Mouse (Mus musculus) Muller cell, postnatal 12 days (primary cell): ENCODE measurements around the gene Wrb.
"Not testable (repeated sequence)": the region's sequence is repeated elsewhere in the genome, so short reads cannot be mapped to it uniquely, and the experiment has no call there.

ENCODE experiments used
- DNase-seq: peaks from one replicate; pipeline ENCODE4 v3.0.0-alpha.2; 2015; ENCODE audit errors: inconsistent ontology term

The Wrb gene

DNA sequence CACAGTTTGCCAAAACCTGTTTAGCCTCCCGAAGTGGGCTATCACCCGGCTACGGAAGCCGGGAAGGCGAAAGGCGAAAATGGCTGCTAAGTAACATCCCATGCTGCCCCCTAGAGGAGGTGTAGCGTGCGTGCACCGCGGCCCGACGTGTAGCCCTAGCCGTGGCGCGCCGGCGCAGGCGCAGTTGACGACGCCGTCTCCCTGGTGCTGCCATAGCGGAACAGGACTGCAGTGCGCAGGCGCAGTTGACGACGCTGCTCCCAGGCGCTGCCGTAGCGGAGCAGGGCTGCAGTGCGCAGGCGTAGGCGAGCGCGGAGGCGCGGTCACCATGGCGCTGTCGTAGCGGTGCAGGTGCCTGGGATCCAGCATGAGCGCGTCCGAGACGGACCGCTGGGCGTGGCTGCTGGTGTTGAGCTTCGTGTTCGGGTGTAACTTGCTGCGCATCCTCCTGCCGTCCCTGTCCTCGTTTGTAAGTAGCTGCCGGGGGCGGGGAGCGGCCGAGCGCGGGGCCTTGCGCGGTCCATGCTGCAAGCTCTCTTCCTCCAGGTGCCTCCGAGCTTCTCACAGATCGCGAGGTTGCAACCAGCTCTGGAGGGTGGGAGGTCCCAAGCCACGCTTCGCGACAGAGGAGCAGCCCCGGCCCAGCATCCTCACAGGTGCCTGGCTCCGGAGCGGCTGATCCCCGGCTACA lies at the start of gene Wrb:
TSS of gene Wrb (plus strand) at position 298 of the 691 bp plus-strand sequence.
- DNase-seq: peak; percentile 99

DNA sequence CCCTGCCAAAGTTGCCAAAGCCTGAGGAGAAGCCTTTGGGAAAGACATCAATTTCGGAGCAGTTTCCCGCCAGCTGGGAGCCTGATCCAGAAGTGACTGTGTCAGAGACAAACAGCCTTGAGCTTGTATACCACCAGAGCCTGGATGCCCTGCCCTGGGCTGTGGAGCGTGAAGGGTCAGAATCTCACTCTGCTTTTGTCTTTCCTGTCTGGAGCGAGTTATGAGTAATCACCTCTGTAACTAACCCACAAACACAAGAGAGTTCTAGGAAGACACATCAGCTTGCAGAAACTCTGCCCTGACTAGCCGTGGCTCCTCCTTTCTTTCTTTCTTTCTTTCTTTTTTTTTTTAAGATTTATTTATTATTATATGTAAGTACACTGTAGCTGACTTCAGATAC lies 49.2 kb upstream of the Wrb start:
- peak; percentile 51 for DNase-seq

DNA sequence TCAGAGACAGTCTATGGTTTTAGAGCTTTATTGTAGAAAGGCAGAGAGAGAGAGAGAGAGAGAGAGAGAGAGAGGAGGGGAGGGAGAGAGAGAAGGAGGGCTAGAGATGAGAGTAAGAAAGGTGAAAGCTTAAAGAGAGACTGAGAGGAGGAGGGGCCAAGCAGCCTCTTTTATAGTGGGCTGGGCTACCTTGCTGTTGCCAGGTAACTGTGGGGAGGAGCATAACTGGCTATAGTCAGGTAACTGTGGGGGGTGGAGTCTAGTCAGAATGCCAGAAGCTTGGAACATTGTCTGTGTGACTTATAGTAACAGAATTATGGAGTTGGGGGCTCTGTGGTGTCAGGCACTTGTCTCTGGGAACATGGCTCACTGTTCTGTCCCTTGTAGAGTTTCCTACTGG lies 47.4 kb upstream of the Wrb start:
- DNase-seq: not testable (repeated sequence)

DNA sequence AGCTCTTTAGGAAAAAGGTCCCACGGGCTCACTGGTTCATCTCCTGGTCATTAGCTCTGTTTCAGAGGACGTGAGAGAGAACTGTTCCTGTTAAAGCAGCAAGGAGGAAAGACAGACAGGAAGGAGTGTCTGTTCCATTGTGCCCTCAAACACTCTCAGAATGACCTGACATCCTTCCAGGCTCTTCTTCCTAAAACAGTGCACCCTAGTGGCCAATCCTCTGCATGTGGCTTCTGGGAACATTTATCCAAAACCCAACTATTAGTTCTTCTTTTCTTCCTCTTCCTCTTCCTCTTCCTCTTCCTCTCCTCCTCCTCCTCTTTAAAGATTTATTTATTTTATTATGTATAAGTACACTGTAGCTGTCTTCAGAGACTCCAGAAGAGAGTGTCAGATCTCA lies 42.2 kb upstream of the Wrb start:
- DNase-seq: no peak

DNA sequence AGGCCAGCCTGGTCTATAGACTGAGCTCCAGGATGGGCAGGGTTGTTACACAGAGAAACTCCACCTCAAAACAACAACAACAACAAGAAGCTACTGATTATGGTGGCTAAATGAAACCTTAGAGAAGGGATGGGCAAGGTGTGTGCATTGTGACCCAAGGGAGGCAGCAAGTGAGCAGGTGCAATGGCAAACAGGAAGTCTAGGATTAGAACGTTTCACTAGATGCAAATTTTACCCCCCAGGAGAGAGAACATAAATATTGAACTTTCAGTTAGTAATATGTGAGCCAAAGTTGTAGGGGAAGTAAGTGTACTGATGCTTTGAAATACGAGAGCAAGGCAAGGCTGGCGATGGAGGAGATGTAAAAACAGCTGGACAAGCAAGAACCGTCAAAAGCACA lies 35.5 kb upstream of the Wrb start:
- DNase-seq: no peak

DNA sequence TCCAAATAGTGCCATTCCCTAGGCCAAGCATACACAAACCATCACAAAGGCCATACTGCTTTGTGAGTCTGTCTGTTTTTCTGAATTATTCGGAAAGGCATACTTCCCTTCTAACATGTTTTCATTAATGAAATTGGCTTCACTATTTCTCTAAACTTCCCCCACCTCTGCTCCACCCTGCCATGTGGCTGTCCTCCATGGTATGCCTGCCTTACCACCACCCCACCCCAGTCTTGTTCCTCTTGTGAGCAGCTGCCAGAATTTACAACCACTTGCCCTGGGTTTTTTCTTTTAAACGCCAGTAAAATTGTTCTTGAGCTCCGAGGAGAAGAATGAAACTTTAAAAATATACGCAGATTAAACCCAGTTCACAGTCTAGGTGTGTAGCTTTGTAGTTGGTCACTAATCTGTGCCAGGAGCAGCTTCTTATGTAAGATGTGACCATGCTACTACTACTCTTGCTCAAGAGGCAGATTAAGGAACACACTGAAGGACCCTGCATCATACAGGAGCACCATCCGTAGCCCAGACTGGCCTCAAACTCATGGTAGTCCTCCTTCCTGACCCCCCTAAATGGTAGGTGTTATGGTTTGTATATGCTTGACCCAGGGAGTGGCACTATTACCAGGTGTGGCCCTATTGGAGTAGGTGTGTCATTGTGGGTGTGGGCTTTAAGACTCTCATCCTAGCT lies 34.4 kb upstream of the Wrb start:
- no peak for DNase-seq

DNA sequence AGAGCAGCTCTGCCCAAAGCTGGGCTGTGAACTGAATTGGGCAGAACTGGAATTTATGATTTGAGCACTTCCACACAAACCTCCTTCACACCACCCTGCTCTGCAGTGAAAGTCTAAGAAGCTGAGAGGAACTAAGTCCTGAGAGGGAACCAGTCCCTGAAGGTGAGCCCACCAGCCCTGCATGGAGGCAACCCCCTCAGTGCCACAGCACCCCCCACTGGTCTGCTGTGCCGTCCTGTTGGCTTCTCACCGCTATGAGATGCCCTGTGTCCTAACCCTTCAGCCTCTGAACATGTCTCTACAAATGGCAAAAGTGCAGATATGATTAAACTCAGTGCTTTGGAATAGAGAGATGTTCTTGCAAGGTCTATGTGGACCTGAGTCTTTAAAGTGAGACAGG lies 32.4 kb upstream of the Wrb start:
- DNase-seq: no peak

DNA sequence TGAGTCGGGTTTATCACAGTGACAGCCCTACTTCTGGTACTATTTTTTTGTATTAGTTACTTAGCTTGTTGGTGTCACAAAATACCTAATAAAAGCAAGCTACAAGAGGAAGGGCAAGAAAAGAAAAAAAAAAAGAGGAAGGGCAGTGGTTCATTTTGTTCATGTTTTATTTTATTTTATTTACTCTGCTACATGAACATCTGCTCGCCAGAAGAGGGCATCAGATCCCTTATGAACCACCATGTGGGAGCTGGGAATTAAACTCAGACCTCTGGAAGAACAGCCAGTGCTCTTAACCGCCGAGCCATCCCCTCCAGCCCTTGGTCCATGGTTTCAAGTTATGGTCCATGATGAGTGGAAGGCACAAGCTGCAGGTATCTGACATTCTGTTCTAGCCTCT lies 30.5 kb upstream of the Wrb start:
- no peak for DNase-seq

DNA sequence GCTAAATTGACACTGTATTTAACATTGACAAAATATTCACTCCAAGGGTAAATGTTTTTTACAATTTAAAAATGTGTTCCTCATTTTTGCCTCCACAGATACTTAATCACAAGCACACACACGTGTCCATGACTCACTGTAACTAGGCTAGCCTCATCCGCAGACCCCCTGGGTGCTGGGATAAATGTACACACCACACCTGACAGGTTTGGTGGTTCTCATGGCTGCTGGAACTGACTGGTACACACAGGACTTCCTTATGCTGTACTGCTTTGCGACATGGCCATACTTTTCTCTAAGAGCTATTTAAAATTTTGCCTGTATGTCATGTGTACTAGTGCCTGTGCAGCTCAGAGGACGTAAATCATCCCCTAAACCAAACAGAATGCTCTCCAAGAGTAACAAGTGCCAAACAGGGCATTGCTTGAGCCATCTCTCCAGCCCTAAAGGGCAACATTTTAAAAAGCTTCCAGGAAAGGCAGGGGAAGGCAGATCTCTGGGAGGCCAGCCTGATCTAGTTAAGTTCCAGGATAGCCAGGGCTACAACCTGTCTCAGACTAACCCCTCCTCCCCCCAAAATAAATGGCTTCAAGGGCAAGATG lies 25.1 kb upstream of the Wrb start:
- DNase-seq: no peak

DNA sequence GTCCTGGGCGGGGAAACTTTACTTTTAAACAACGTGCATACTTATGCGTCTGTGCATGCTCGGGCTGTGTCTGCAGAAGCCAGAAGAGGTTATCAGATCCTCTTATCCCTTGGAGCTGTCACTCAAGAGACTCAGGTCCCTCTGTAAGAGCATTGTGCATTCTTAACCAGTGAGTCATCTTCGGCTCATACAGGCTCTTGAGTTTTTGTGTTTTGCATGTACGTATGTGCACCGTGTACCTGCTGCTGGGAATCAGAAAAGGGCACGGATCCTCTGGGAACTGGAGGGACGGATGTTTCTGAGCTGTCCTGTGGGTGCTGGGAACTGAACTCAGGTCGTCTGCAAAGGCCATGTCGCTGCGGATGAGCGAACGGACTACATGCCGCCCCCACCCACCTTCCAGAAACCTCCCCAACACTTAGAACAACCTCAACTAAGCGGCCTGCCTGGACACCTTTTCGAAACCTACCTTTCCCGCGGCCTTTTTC lies 18.5 kb upstream of the Wrb start:
- DNase-seq: peak; percentile 64

DNA sequence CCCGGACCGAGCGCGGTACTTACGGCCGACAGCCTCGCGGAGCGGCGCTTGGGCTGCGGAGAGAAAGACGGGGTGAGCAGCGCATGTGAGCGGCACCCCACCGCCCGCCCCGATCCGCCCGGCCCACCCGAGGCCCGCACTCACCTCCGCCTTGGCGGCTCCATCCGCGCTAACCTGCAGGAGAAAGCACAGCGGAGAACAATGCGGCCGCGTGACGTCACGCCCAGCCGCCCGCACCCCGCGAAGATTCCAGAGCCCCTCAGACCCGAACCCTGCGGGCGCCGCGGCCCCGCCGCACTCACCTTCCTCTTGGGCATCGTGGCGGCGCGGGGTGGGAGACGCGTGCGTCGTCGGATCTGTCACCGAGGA lies 17.9 kb upstream of the Wrb start:
- no peak for DNase-seq

DNA sequence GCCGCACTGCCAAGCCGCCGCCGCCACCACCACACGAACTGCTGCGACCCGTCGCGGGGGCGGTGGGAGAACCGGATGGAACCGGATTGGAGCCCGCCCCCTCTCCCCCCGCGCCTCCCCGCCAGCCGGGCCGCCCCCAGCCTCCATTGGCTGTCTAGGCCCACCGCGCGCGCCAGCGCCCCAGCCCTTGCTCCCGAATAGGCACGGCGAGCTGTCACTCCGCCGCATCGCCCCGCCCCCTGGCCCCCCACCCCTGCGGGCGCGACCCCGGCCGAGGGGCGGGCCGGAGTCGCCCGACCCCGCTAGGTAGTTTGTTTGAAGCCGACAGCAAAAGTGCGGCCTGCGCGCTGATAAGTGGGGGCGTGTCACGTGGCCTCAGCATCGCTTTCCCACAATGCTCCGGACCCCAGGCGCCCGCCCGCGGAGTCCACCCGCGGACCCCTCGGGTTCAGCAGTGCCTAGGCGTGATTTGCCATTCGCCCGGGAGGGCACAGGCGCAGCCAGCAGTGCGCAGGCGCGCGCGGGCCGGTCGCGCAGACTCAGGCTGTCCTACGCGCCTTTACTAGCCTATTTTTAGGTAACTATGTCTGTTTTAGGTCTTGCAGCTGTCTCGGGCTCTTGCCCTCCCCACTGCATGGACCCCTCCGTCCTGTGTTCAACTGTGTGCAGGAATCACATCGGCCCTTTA lies 17.4 kb upstream of the Wrb start, which contains the start of gene Hmgn1:
TSS of gene Hmgn1 (minus strand) at position 73 of the 688 bp plus-strand sequence.
- DNase-seq: peak; percentile 99

DNA sequence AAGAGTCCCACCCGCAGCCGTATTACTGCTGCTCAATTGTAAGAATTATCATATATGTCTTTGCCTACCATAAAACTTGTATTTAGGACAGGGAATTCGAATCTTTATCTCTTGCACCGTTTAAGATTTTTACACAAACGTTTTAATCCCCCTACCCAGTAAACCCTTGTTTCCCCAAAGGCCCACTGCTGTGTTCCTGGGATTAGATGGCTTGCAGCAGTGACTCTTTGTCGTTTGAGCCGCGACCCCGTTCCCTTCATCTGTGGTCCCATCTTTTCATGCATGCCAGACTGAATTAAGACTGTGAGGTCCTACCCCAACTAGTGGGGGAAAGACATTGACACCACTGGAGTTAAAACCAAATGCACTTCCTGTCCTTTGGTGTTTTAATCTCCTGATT lies 16.7 kb upstream of the Wrb start:
- DNase-seq: no peak

DNA sequence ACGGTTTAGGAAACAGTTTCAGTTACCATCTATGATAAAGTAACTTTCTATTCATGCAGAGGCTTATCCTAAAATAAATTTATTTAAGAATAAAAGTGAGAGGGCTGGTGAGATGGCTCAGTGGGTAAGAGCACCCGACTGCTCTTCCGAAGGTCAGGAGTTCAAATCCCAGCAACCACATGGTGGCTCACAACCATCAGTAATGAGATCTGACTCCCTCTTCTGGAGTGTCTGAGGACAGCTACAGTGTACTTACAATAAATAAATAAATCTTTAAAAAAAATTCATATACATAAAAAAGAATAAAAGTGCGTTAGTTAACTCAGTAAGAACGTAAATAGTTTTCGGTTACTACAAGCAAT lies 478 bp upstream of the Wrb start:
- DNase-seq: not testable (repeated sequence)

DNA sequence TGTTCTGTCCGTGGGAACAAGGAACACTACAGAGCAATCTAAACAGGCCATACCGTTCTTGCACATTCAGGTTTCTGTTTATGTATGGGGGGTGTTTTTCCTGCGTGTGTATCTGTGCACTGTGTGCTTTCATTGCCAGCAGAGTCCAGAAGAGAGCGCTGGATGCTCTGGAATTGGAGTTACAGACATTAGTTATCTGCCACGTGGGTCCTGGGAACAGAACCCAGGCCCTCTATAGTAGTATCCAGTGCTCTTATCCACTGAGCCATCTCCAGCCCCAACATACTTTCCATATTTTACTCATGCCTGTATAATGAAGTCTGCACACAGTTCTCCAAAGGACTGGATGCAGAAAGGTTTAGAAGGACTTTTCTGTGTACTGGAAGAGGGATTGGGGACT lies 607 bp downstream of the Wrb start:
- DNase-seq: no peak

DNA sequence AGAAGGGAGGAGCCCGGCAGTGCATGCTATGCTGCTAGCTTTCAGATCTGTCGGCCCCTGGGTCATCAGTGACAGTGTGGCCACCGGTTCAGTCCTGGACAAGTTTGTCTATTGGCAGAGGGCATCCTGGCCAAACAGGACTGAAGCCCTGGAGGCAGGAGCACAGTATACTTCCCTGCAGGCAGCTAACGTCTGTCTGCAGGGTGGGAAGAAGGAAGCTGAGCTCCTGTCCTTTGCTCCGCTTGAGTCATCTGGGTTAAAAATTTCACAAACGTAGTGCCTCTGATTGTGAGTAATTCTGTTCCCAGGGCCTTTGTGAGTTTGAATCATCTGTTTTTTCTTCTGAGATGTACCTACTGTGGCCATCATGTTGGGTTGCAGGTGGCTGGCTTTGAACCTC lies 3.6 kb downstream of the Wrb start:
- no peak for DNase-seq

DNA sequence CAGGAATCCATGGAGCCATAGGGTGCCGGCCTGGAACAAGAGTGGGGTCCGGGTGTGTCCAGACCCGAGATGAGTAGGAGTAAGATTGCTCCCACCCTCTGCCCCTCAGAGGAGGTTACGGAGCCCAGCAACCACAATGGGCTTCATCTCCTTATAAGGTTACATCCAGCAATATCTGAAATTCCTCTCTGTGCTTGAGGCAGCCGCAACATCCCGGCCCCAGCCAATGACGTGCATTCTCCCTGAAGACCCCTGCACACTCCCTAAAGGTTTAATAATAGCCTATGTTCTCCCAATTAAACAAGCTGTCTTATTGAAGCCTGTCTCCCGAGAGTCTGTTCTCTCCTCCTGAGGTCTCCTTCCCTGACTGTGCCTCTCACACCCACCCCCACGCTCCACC lies 4.1 kb downstream of the Wrb start:
- DNase-seq: no peak

DNA sequence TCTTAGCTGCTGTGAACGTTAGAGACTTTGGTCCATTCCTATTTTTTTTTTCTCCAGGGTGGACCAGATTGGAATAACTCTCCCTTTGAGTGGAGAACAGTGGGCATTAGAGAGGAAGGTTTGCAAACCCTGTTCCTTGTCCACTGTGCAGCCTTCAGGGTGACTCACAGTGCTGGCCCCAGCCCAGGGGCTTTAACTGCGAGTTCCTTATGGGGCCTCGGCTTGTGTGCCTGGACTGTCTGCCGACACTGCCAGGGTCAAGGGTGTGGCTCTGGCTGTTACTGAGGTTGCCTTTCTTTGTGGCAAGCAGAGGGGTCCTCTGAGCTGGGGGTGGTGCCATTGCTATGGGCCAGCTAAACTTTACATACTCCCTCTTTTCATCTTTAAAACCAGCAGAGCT lies 5.8 kb downstream of the Wrb start:
- peak; percentile 83 for DNase-seq

DNA sequence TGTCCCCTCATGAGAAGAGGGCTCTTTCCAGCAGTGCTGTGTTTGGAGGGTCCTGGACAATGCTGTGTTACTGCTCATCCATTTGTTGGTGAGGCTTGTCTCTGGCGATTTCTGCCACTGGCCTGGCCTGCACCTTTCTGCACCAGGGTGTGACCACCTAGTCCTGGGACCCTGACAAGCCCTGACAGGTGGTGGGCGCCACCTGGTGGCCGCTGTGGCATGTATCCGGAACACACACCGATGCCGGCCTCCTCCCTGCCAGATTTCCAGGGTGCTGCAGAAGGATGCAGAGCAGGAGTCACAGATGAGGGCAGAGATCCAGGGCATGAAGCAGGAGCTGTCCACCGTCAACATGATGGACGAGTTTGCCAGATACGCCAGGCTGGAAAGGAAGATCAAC lies 6.3 kb downstream of the Wrb start:
- peak; percentile 73 for DNase-seq

DNA sequence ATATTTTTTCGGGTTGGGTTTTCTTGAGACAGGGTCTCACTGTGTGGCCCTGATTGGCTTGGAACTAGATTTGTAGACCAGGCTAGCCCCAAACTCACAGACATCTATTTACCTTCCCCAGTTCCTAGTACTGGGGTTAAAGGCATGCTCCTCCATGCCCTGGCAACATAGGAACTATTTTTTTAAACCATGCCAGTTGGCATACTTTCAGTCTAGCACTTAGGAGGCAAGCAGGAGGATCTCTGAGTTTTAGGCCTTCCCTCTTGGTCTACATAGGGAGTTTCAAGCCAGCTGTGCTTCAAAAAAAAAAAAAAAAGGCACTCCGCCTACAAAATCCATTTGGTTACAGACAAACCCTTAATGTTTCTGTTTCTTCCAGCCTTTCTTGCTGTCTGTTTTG lies 9.3 kb downstream of the Wrb start:
- DNase-seq: no peak

DNA sequence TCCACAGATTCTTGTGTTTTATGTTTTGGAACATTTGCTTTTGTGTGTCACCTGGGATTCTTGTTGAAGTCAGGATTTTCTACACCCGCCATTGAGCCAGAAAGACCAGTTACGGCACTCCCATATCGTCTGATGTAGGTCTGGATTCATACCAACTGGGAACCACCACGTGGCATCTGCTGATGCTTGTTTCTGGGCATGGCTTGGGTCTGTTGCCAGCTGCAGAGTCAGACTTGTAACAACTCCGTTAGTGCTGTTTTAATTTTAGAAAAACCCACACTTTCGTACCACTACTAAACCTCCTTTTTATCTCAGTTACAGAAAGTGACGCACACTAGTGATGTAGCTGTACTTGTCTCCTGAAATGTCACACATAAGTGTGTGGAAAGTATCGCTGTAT lies 10.8 kb downstream of the Wrb start:
- no peak for DNase-seq

DNA sequence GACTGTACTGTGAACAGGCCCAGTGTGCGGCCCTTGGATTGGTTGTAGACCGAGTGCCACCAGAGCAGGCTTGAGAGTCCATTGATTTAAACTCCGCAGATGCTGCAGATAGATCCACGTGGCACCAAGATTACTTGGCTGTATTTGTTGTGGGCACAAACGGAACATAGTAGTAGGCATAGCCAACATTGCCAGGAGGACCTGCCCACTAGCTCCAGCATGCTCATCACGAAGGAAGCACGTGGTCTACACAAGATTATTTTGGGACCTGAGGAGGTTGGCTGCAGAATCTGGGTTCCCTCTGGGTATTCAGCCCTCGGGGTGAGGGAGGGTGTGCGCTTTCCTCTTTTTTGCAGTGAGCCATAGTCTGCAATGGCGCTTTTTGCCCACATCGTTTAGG lies 12.0 kb downstream of the Wrb start:
- DNase-seq: no peak
